Mouse (Mus musculus) brain, embryonic 14.5 days (tissue): ENCODE measurements at regions not wholly inside any gene's neighbourhood (a gene's known extent, or its start where the extent isn't known, plus 50 kb on each side); places are given as distances from the start of the nearest gene placed in this dataset.

Experiments
- CTCF ChIP-seq: fragments of 200-500 bp; IDR thresholded peaks from 2 replicates; pipeline ENCODE4 v1.5.1; 2012; ENCODE audit warnings: inconsistent platforms, mild to moderate bottlenecking, moderate library complexity, borderline replicate concordance; ENCODE audit not compliant: insufficient read depth, insufficient read length; ENCODE audit errors: extremely low read depth
- POLR2A ChIP-seq: fragments of 200-500 bp; IDR thresholded peaks from 2 replicates; pipeline ENCODE4 v1.6.1; 2012; ENCODE audit warnings: mild to moderate bottlenecking, inconsistent platforms, borderline replicate concordance; ENCODE audit not compliant: poor library complexity, insufficient read depth, insufficient read length, severe bottlenecking; ENCODE audit errors: extremely low read depth

- TF ChIP-seq POLR2A (no peak), CTCF (no peak)
Observed at GRCm38 (mm10) chr13:110741576-110742206, 346.8 kb downstream of the Plk2 start.
